Mouse (Mus musculus) myocyte (in vitro differentiated cells): ENCODE data around the gene Myh13.

ENCODE experiments used
- MYOD1 ChIP-seq, 3 experiments: IDR thresholded peaks; one replicate each; pipeline ENCODE4 v1.6.1; 2011; ENCODE audit warnings: control low read depth in 2 of 3, low read depth in 2 of 3, mild to moderate bottlenecking in 2 of 3, moderate library complexity in 1 of 3; ENCODE audit not compliant: insufficient read length in 2 of 3, control insufficient read depth in 1 of 3
- POLR2A ChIP-seq: IDR thresholded peaks from one replicate; pipeline ENCODE4 v1.6.1; 2011; ENCODE audit warnings: low read depth, mild to moderate bottlenecking, control low read depth, moderate library complexity; ENCODE audit not compliant: insufficient read length

DNA sequence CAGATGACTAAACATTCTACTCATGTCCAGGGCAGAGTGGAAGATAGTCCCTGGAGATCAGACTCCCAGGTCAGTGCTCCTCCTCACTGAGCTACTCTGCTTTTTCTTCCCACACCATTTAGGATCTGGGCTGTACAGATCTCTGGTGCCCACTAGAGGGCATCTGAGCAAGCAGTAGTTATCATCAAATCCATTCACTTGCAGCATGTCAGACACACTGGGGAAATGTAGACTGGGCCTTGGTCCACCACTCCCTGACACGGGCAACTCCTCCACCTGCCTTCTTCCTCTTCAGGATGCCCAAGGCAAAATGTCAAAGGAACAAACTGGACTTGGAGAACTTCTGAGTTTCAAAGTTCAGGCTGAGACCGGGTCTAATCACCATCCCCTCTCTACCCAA, 51.9 kb downstream of the Myh13 start:
- TF ChIP-seq POLR2A = no peak
- no peak for TF ChIP-seq MYOD1 (IDR thresholded peaks at IDR 0.05; ENCODE audit: control insufficient read depth in 1 of 3, insufficient read length in 2 of 3, low read depth in 2 of 3)
